Mouse (Mus musculus): Measurements from ENCODE around the gene Arhgef10l.

DNA sequence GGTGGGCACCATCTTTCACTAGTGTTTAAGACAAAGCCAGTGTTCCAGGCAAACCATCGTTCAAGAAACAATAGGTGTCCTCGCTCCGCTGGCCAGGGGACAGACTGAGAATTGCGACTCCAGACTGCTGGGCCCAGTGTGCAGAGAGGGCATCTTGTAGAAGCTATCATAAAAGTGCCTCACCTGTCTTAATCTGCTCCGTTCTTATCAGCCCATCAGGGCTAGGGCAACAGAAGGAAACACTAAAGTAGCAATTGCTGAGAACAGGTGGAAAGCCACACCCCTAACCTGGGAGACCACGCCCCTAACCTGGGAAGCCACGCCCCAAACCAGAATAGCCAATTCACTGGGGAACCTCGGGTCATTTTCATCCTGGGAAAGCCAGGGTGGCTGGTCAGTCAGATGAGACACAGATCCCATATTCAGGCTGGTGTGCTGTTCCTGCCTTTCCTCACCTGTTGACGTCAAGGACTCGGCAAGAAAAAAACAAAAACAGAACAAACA is 140.1 kb downstream of the Arhgef10l start:
- TF ChIP-seq EP300 (IDR thresholded peaks at IDR 0.05; ENCODE audit: low read depth in 1 of 2, low read length in 2 of 2) = no peak
- no peak for TF ChIP-seq SMC3 (IDR thresholded peaks at IDR 0.05; ENCODE audit: low read depth, low read length)
- no peak for TF ChIP-seq ZKSCAN1 (IDR thresholded peaks at IDR 0.05; ENCODE audit: low read depth, low read length)
- TF ChIP-seq MYC (IDR thresholded peaks at IDR 0.05; ENCODE audit: low read depth, low read length) = no peak
- TF ChIP-seq CTCF (IDR thresholded peaks at IDR 0.05 in 2 of 3, conservative IDR thresholded peaks at IDR 0.05 in 1 of 3; ENCODE audit: control insufficient read depth in 1 of 3, insufficient read depth in 1 of 3, low read depth in 2 of 3, low read length in 3 of 3, poor library complexity in 1 of 3, severe bottlenecking in 1 of 3) = no peak
- no peak for TF ChIP-seq TBP (IDR thresholded peaks at IDR 0.05; ENCODE audit: low read depth, low read length)
- TF ChIP-seq POLR2A (IDR thresholded peaks at IDR 0.05; ENCODE audit: control insufficient read depth in 1 of 2, insufficient read depth in 1 of 2, low read depth in 1 of 2, low read length in 2 of 2, poor library complexity in 1 of 2) = no peak
- no peak for TF ChIP-seq GABPA (IDR thresholded peaks at IDR 0.05; ENCODE audit: low read depth, low read length)
